Mouse (Mus musculus) MEL (cell line): ENCODE results near the gene Mgat5. TPM values are rescaled to one million over a fixed set of nuclear protein-coding genes. Genes with fewer than 3 reads are reported as not detected.

Experiments
- DNase-seq: peaks from one replicate; pipeline ENCODE4 v3.0.0; 2011; ENCODE audit warnings: low read depth, low spot score
- H3K27ac ChIP-seq: 2 replicates; pipeline ENCODE4 v1.5.1; 2012; ENCODE audit warnings: low read depth, mild to moderate bottlenecking, control low read depth, low read length, moderate library complexity; ENCODE audit not compliant: control insufficient read depth
- H3K27me3 ChIP-seq, 2 experiments: fragments of 150-350 bp in 1 of 2; sonication (generic) in 1 of 2; 2 replicates each; pipeline ENCODE4 v1.6.1; 2012; ENCODE audit warnings: low read length in 2 of 2, mild to moderate bottlenecking in 2 of 2, improper control_type of control experiment in 1 of 2, moderate library complexity in 1 of 2; ENCODE audit not compliant: insufficient read depth in 2 of 2, control insufficient read depth in 1 of 2
- H3K36me3 ChIP-seq, 2 experiments: 2 replicates each; pipeline ENCODE4 v1.6.1; 2012 to 2014; ENCODE audit warnings: low read length in 2 of 2, improper control_type of control experiment in 1 of 2, inconsistent platforms in 1 of 2, mild to moderate bottlenecking in 1 of 2; ENCODE audit not compliant: insufficient read depth in 2 of 2, control insufficient read depth in 1 of 2
- H3K4me1 ChIP-seq, 2 experiments: fragments of 150-350 bp in 1 of 2; sonication (generic) in 1 of 2; 2 replicates each; pipeline ENCODE4 v1.6.1; 2012; ENCODE audit warnings: low read length in 2 of 2, improper control_type of control experiment in 1 of 2, mild to moderate bottlenecking in 1 of 2; ENCODE audit not compliant: insufficient read depth in 2 of 2, control insufficient read depth in 1 of 2
- H3K4me3 ChIP-seq, 2 experiments: fragments of 150-350 bp in 1 of 2; sonication (generic) in 1 of 2; 2 replicates each; pipeline ENCODE4 v1.5.1; 2012; ENCODE audit warnings: low read depth in 2 of 2, low read length in 2 of 2, mild to moderate bottlenecking in 2 of 2, moderate library complexity in 2 of 2, control low read depth in 1 of 2, improper control_type of control experiment in 1 of 2; ENCODE audit not compliant: control insufficient read depth in 1 of 2, insufficient read depth in 1 of 2
- H3K79me2 ChIP-seq: 2 replicates; pipeline ENCODE4 v1.6.1; 2012; ENCODE audit warnings: mild to moderate bottlenecking, low read length, moderate library complexity; ENCODE audit not compliant: control insufficient read depth, poor library complexity, insufficient read depth
- H3K9ac ChIP-seq: 2 replicates; pipeline ENCODE4 v1.6.1; 2012; ENCODE audit warnings: low read depth, mild to moderate bottlenecking, control low read depth, low read length, moderate library complexity; ENCODE audit not compliant: control insufficient read depth, poor library complexity, severe bottlenecking
- H3K9me3 ChIP-seq: fragments of 150-350 bp; sonication (generic); replicated peaks from 2 replicates; pipeline ENCODE4 v1.6.1; 2012; ENCODE audit warnings: mild to moderate bottlenecking, low read length, improper control_type of control experiment, moderate library complexity; ENCODE audit not compliant: insufficient read depth
- ELF1 ChIP-seq: IDR thresholded peaks from 2 replicates; pipeline ENCODE4 v1.6.1; 2014; ENCODE audit warnings: low read depth, mild to moderate bottlenecking, inconsistent platforms, low read length, improper control_type of control experiment, moderate library complexity
- ETS1 ChIP-seq: IDR thresholded peaks from 2 replicates; pipeline ENCODE4 v1.6.1; 2012; ENCODE audit warnings: low read depth, mild to moderate bottlenecking, inconsistent platforms, low read length, improper control_type of control experiment, moderate library complexity
- GABPA ChIP-seq: IDR thresholded peaks from 2 replicates; pipeline ENCODE4 v1.6.1; 2012; ENCODE audit warnings: low read depth, mild to moderate bottlenecking, inconsistent platforms, low read length, improper control_type of control experiment, moderate library complexity
- MXI1 ChIP-seq: IDR thresholded peaks from 2 replicates; pipeline ENCODE4 v1.6.1; 2011; ENCODE audit warnings: mild to moderate bottlenecking, low read depth, low read length, improper control_type of control experiment
- MYC ChIP-seq: IDR thresholded peaks from 2 replicates; pipeline ENCODE4 v1.6.1; 2011; ENCODE audit warnings: low read depth, mild to moderate bottlenecking, low read length, improper control_type of control experiment, moderate library complexity
- NELFE ChIP-seq: IDR thresholded peaks from 2 replicates; pipeline ENCODE4 v1.6.1; 2011; ENCODE audit warnings: low read depth, low read length, improper control_type of control experiment
- NRF1 ChIP-seq: IDR thresholded peaks from 2 replicates; pipeline ENCODE4 v1.6.1; 2014; ENCODE audit warnings: low read depth, mild to moderate bottlenecking, inconsistent platforms, low read length, improper control_type of control experiment, moderate library complexity; ENCODE audit not compliant: poor library complexity, insufficient read depth, severe bottlenecking
- POLR2AphosphoS2 ChIP-seq: IDR thresholded peaks from 2 replicates; pipeline ENCODE4 v1.6.1; 2011; ENCODE audit warnings: low read length, improper control_type of control experiment
- RAD21 ChIP-seq: IDR thresholded peaks from 2 replicates; pipeline ENCODE4 v1.6.1; 2011; ENCODE audit warnings: mild to moderate bottlenecking, low read depth, low read length, improper control_type of control experiment
- RCOR1 ChIP-seq: IDR thresholded peaks from 2 replicates; pipeline ENCODE4 v1.6.1; 2012; ENCODE audit warnings: low read depth, mild to moderate bottlenecking, inconsistent platforms, low read length, improper control_type of control experiment
- SIN3A ChIP-seq: IDR thresholded peaks from 2 replicates; pipeline ENCODE4 v1.6.1; 2012; ENCODE audit warnings: low read length, improper control_type of control experiment, inconsistent platforms
- TAL1 ChIP-seq: IDR thresholded peaks from 2 replicates; pipeline ENCODE4 v1.6.1; 2012; ENCODE audit warnings: mild to moderate bottlenecking, inconsistent platforms, low read length, moderate library complexity, mixed read lengths
- UBTF ChIP-seq: IDR thresholded peaks from 2 replicates; pipeline ENCODE4 v1.6.1; 2012; ENCODE audit warnings: low read depth, mild to moderate bottlenecking, inconsistent platforms, low read length, improper control_type of control experiment, moderate library complexity, borderline replicate concordance; ENCODE audit not compliant: insufficient read depth
- USF1 ChIP-seq: IDR thresholded peaks from 2 replicates; pipeline ENCODE4 v1.6.1; 2014; ENCODE audit warnings: low read depth, mild to moderate bottlenecking, inconsistent platforms, low read length, improper control_type of control experiment, moderate library complexity
- ZNF384 ChIP-seq: IDR thresholded peaks from 2 replicates; pipeline ENCODE4 v1.6.1; 2012; ENCODE audit warnings: low read depth, mild to moderate bottlenecking, inconsistent platforms, low read length, improper control_type of control experiment
- polyA plus RNA-seq, 2 experiments: library from polyadenylated mRNA; stranded (reverse) in 1 of 2; unstranded in 1 of 2; fragments of >175 nt in 1 of 2; fragments of >200 nt in 1 of 2; gene quantifications; 2 replicates each; pipeline versions ENCODE4 v1.2.1 to v1.2.4; 2012; ENCODE audit warnings: low replicate concordance in 2 of 2, low read depth in 1 of 2; ENCODE audit not compliant: insufficient read length in 2 of 2, insufficient read depth in 1 of 2, missing spikeins in 1 of 2
- total RNA-seq: library from RNA; depleted of rRNA; stranded (reverse); fragments of 300-350 nt; gene quantifications from 2 replicates; pipeline ENCODE4 v1.2.3, GENCODE M21; 2012

The Mgat5 gene
- total and polyA plus RNA-seq, 3 experiments: 6.9 to 9.5 TPM; not detected in 1

- no peak for TF ChIP-seq MYC
- TF ChIP-seq ELF1: no peak
- TF ChIP-seq UBTF: 0 out of 2 replicates have a peak, but pooled peaks have one; percentile 30
- 0 out of 2 replicates have a peak, but pooled peaks have one; percentile 24 for TF ChIP-seq NELFE
- TF ChIP-seq TAL1: no peak
- no peak for TF ChIP-seq ZNF384
- no peak for TF ChIP-seq GABPA
- peak; percentile 66; the same call in 1 of the 2 replicates for TF ChIP-seq SIN3A
- TF ChIP-seq RCOR1: no peak
- no peak for TF ChIP-seq ETS1
- no peak for TF ChIP-seq USF1
- no peak for TF ChIP-seq POLR2AphosphoS2
- peak; percentile 77 for TF ChIP-seq NRF1
- TF ChIP-seq MXI1: peak; percentile 63
- peaks cover 2 to 24% of the 10 kb centered on the region in 2 experiments for H3K4me1 ChIP-seq
- peak overlapping the region; percentile 3 for H3K27ac ChIP-seq
- no peaks in the 10 kb centered on the region for H3K9me3 ChIP-seq
- H3K79me2 ChIP-seq: peaks cover 37% of the 10 kb centered on the region
- H3K9ac ChIP-seq: peak overlapping the region; percentile 77
- peak overlapping the region; percentile 81 to 98 for H3K4me3 ChIP-seq
- DNase-seq: peak; percentile 66
- no peaks in the 10 kb centered on the region for H3K27me3 ChIP-seq
- peaks cover 0 to 10% of the 10 kb centered on the region in 2 experiments; a peak in 2 of 4 replicates for H3K36me3 ChIP-seq
These were observed 1.3 kb downstream of the Mgat5 start for GRCm38 (mm10) chr1:127206020-127206641.

GRCm38 (mm10) chr1:127206881-127207555 lies 2.2 kb downstream of the Mgat5 start:
- peaks cover 0 to 10% of the 10 kb centered on the region in 2 experiments; a peak in 2 of 4 replicates for H3K36me3 ChIP-seq
- peak; percentile 69 for DNase-seq
- 0 out of 2 replicates have a peak, but pooled peaks have one; percentile 33 for TF ChIP-seq SIN3A
- TF ChIP-seq RAD21: no peak
- TF ChIP-seq, all 39 proteins: peak for 1
- peak overlapping the region; percentile 77 for H3K9ac ChIP-seq
- H3K4me1 ChIP-seq: peaks cover 2 to 22% of the 10 kb centered on the region in 2 experiments
- H3K27ac ChIP-seq: peak overlapping the region; percentile 5
- H3K79me2 ChIP-seq: peaks cover 42% of the 10 kb centered on the region
- H3K27me3 ChIP-seq: no peaks in the 10 kb centered on the region
- H3K9me3 ChIP-seq: no peaks in the 10 kb centered on the region
- H3K4me3 ChIP-seq: peak overlapping the region; percentile 81 to 98
